Mouse (Mus musculus) stomach, embryonic 16.5 days (tissue): ENCODE results near the gene Vasp. TPM values are rescaled to one million over a fixed set of nuclear protein-coding genes. Genes with fewer than 3 reads are reported as not detected.

Source experiments
- ATAC-seq: fragments of 200-750 bp; cut with Nextera tagmentation; 2 replicates; pipeline ENCODE4 v1.8.0; 2017; ENCODE audit warnings: moderate number of reproducible peaks, moderate TSS enrichment; ENCODE audit not compliant: insufficient read depth, low FRiP score
- H3K27ac ChIP-seq: fragments of 300-500 bp; sonication (generic); 2 replicates; pipeline ENCODE4 v1.5.1; 2014; ENCODE audit warnings: low read length
- H3K27me3 ChIP-seq: fragments of 300-500 bp; sonication (generic); 2 replicates; pipeline ENCODE4 v1.6.1; 2014; ENCODE audit warnings: low read length, control low read depth, mixed read lengths; ENCODE audit not compliant: control insufficient read depth, insufficient read depth
- H3K36me3 ChIP-seq: fragments of 300-500 bp; sonication (generic); 2 replicates; pipeline ENCODE4 v1.6.1; 2014; ENCODE audit warnings: low read length; ENCODE audit not compliant: control insufficient read depth, insufficient read depth
- H3K4me1 ChIP-seq: fragments of 300-500 bp; sonication (generic); 2 replicates; pipeline ENCODE4 v1.6.1; 2014; ENCODE audit warnings: low read length, control low read depth, mixed read lengths; ENCODE audit not compliant: control insufficient read depth, insufficient read depth
- H3K4me2 ChIP-seq: fragments of 300-500 bp; sonication (generic); 2 replicates; pipeline ENCODE4 v1.6.1; 2014; ENCODE audit warnings: low read depth, low read length, mixed read lengths
- H3K4me3 ChIP-seq: fragments of 300-500 bp; sonication (generic); replicated peaks from 2 replicates; pipeline ENCODE4 v1.5.1; 2014; ENCODE audit warnings: mild to moderate bottlenecking, low read length
- H3K9ac ChIP-seq: fragments of 300-500 bp; sonication (generic); 2 replicates; pipeline ENCODE4 v1.6.1; 2014; ENCODE audit warnings: low read length
- H3K9me3 ChIP-seq: fragments of 300-500 bp; sonication (generic); replicated peaks from 2 replicates; pipeline ENCODE4 v1.6.1; 2016; ENCODE audit warnings: low read length, control low read depth; ENCODE audit not compliant: control insufficient read depth
- whole genome bisulfite sequencing: fragments of 180-500 bp; shearing (Covaris S2); extraction: QIAGEN DNeasy Blood & Tissue Kit; methylation state at CpG from one replicate; pipeline ENCODE4 v1.1.7; 2014; 5-methylcytosine and 5-hydroxymethylcytosine counted together
- polyA plus RNA-seq: library from polyadenylated mRNA; unstranded; fragments of >200 nt; fragmentation: Nextera tagmentation; extraction: Ambion mirVana; gene quantifications from 2 replicates; pipeline ENCODE4 v1.2.1, GENCODE M21; 2015

The Vasp gene
- polyA plus RNA-seq, 1 experiment from 2014 or later, result 85.6 TPM

GRCm38 (mm10) chr7:19297794-19298193, 26.2 kb upstream of the Vasp start:
- Histone ChIP-seq H3K27me3 (peaks cover 7% of the 10 kb centered on the region; the same call in 1 of the 2 replicates), H3K36me3 (no peaks in the 10 kb centered on the region), H3K9ac (no peak overlapping the region), H3K9me3 (no peaks in the 10 kb centered on the region), H3K4me2 (no peak overlapping the region), H3K4me3 (no peak overlapping the region), H3K4me1 (0 out of 2 replicates have a peak, but pooled peaks cover 7% of the 10 kb centered on the region), H3K27ac (no peak overlapping the region)
- WGBS, result 90% methylated on average over 5 of the region's 5 CpGs
- no peak for ATAC-seq

- Histone ChIP-seq H3K4me1 (0 out of 2 replicates have a peak, but pooled peaks cover 7% of the 10 kb centered on the region), H3K27ac (no peak overlapping the region), H3K9me3 (no peaks in the 10 kb centered on the region), H3K4me3 (no peak overlapping the region), H3K4me2 (no peak overlapping the region), H3K9ac (no peak overlapping the region), H3K27me3 (0 out of 2 replicates have a peak, but pooled peaks cover under 1% of the 10 kb centered on the region), H3K36me3 (no peaks in the 10 kb centered on the region)
- 86% methylated on average over 6 of the region's 6 CpGs for WGBS
- ATAC-seq, result no peak
Observed at GRCm38 (mm10) chr7:19297034-19297433, 25.4 kb upstream of the Vasp start.

- H3K27me3 ChIP-seq, result no peaks in the 10 kb centered on the region
- peak overlapping the region; percentile 47 for H3K4me2 ChIP-seq
- H3K9ac ChIP-seq, result peak overlapping the region; percentile 56; the same call in 1 of the 2 replicates
- H3K4me1 ChIP-seq, result peaks cover 9% of the 10 kb centered on the region; the same call in 1 of the 2 replicates
- peak; percentile 80 for ATAC-seq
- H3K4me3 ChIP-seq, result peak overlapping the region; percentile 37
- no peaks in the 10 kb centered on the region for H3K9me3 ChIP-seq
- H3K36me3 ChIP-seq, result no peaks in the 10 kb centered on the region
- no peak overlapping the region for H3K27ac ChIP-seq
- 11% methylated on average over 20 of the region's 22 CpGs for whole genome bisulfite sequencing
Observed at GRCm38 (mm10) chr7:19295503-19296185, 24.0 kb upstream of the Vasp start.

GRCm38 (mm10) chr7:19290969-19291596, 19.5 kb upstream of the Vasp start:
- Histone ChIP-seq H3K4me2 (peak overlapping the region; percentile 62), H3K9ac (peak overlapping the region; percentile 67), H3K4me1 (peaks cover 9% of the 10 kb centered on the region; the same call in 1 of the 2 replicates), H3K4me3 (peak overlapping the region; percentile 50), H3K36me3 (no peaks in the 10 kb centered on the region), H3K27me3 (no peaks in the 10 kb centered on the region), H3K9me3 (no peaks in the 10 kb centered on the region), H3K27ac (no peak overlapping the region)
- under 1% methylated on average over 20 of the region's 20 CpGs for WGBS
- peak; percentile 31; the same call in 1 of the 2 replicates for ATAC-seq

- H3K4me1 ChIP-seq, result peaks cover 6% of the 10 kb centered on the region
- no peak overlapping the region for H3K4me3 ChIP-seq
- H3K9me3 ChIP-seq, result no peaks in the 10 kb centered on the region
- WGBS, result 29% methylated on average over 4 of the region's 4 CpGs
- H3K9ac ChIP-seq, result no peak overlapping the region
- H3K27me3 ChIP-seq, result peaks cover 16% of the 10 kb centered on the region
- no peaks in the 10 kb centered on the region for H3K36me3 ChIP-seq
- H3K4me2 ChIP-seq, result no peak overlapping the region
- no peak overlapping the region for H3K27ac ChIP-seq
- ATAC-seq, result no peak
Observed at GRCm38 (mm10) chr7:19284763-19285162, 13.1 kb upstream of the Vasp start.

GRCm38 (mm10) chr7:19283406-19283804, 11.8 kb upstream of the Vasp start:
- H3K9me3 ChIP-seq, result no peaks in the 10 kb centered on the region
- H3K4me3 ChIP-seq, result peak overlapping the region; percentile 61
- peak overlapping the region; percentile 99 for H3K4me2 ChIP-seq
- no peak for ATAC-seq
- H3K4me1 ChIP-seq, result peaks cover 6% of the 10 kb centered on the region
- H3K36me3 ChIP-seq, result no peaks in the 10 kb centered on the region
- peaks cover 29% of the 10 kb centered on the region for H3K27me3 ChIP-seq
- no peak overlapping the region for H3K27ac ChIP-seq
- no peak overlapping the region for H3K9ac ChIP-seq
- 31% methylated on average over 14 of the region's 14 CpGs for WGBS

GRCm38 (mm10) chr7:19282791-19283405, 11.3 kb upstream of the Vasp start:
- no peak overlapping the region for H3K27ac ChIP-seq
- peak; percentile 73 for ATAC-seq
- H3K9me3 ChIP-seq, result no peaks in the 10 kb centered on the region
- peak overlapping the region; percentile 61 for H3K4me3 ChIP-seq
- H3K27me3 ChIP-seq, result peaks cover 34% of the 10 kb centered on the region
- peak overlapping the region; percentile 99 for H3K4me2 ChIP-seq
- H3K4me1 ChIP-seq, result peaks cover 6% of the 10 kb centered on the region
- WGBS, result 1% methylated on average over 35 of the region's 35 CpGs
- H3K36me3 ChIP-seq, result no peaks in the 10 kb centered on the region
- peak overlapping the region; percentile 61; the same call in 1 of the 2 replicates for H3K9ac ChIP-seq

GRCm38 (mm10) chr7:19282385-19282784, 10.8 kb upstream of the Vasp start, which contains the start of gene Rtn2:
Gene Rtn2 (plus strand): TSS chr7:19282624.
- WGBS, result under 1% methylated on average over 37 of the region's 37 CpGs
- peak; percentile 86 for ATAC-seq
- Histone ChIP-seq H3K9ac (peak within 1 kb of the TSS; percentile 61; the same call in 1 of the 2 replicates), H3K4me2 (peak within 1 kb of the TSS; percentile 99), H3K36me3 (no peaks in the 10 kb centered on the region), H3K4me1 (peaks cover 6% of the 10 kb centered on the region), H3K27me3 (peaks cover 39% of the 10 kb centered on the region), H3K4me3 (peak within 1 kb of the TSS; percentile 61), H3K9me3 (no peaks in the 10 kb centered on the region), H3K27ac (no peak within 1 kb of the TSS)
